Mouse (Mus musculus) C2C12 (cell line): ENCODE results near the gene Olfr18. TPM values are rescaled to one million over a fixed set of nuclear protein-coding genes. Genes with fewer than 3 reads are reported as not detected.

Experiments used
- H3K27me3 ChIP-seq: one replicate; pipeline ENCODE4 v1.6.1; 2011; ENCODE audit not compliant: control insufficient read depth, insufficient read depth, insufficient read length
- H3K36me3 ChIP-seq: one replicate; pipeline ENCODE4 v1.6.1; 2011; ENCODE audit not compliant: control insufficient read depth, insufficient read depth
- H3K4me3 ChIP-seq: one replicate; pipeline ENCODE4 v1.5.1; 2011; ENCODE audit warnings: mild to moderate bottlenecking, control low read depth; ENCODE audit not compliant: poor library complexity, insufficient read depth, severe bottlenecking
- H3K79me2 ChIP-seq: one replicate; pipeline ENCODE4 v1.6.1; 2011; ENCODE audit not compliant: control insufficient read depth, insufficient read depth
- H3K79me3 ChIP-seq: one replicate; pipeline ENCODE4 v1.6.1; 2011; ENCODE audit warnings: low read depth, control low read depth
- H3ac ChIP-seq: one replicate; pipeline ENCODE3; 2011; ENCODE audit warnings: low read depth; ENCODE audit not compliant: control insufficient read depth, insufficient read length
- CEBPB ChIP-seq: IDR thresholded peaks from one replicate; pipeline ENCODE4 v1.6.1; 2011; ENCODE audit warnings: low read depth, mild to moderate bottlenecking, control low read depth, moderate library complexity
- CTCF ChIP-seq: IDR thresholded peaks from one replicate; pipeline ENCODE4 v1.5.1; 2011; ENCODE audit not compliant: control insufficient read depth, insufficient read depth, insufficient read length
- FOSL1 ChIP-seq: IDR thresholded peaks from one replicate; pipeline ENCODE4 v1.8.0; 2011; ENCODE audit warnings: mild to moderate bottlenecking, low read length; ENCODE audit not compliant: poor library complexity, insufficient read depth, severe bottlenecking
- MAX ChIP-seq: IDR thresholded peaks from one replicate; pipeline ENCODE4 v1.6.1; 2011; ENCODE audit warnings: mild to moderate bottlenecking, control low read depth
- MYOD1 ChIP-seq: IDR thresholded peaks from one replicate; pipeline ENCODE4 v1.6.1; 2011; ENCODE audit warnings: low read depth; ENCODE audit not compliant: control insufficient read depth, insufficient read length
- MYOG ChIP-seq: IDR thresholded peaks from one replicate; pipeline ENCODE4 v1.6.1; 2011; ENCODE audit not compliant: control insufficient read depth, insufficient read length; ENCODE audit errors: extremely low read depth
- USF1 ChIP-seq: IDR thresholded peaks from one replicate; pipeline ENCODE4 v1.6.1; 2011; ENCODE audit warnings: low read depth, mild to moderate bottlenecking, control low read depth, moderate library complexity
- long read RNA-seq, 2 experiments: library from polyadenylated mRNA; unstranded; transcript quantifications; one replicate each; pipeline ENCODE4 v2.0.0; 2019 to 2020
- polyA plus RNA-seq: library from polyadenylated mRNA; unstranded; fragments of >200 nt; fragmentation: generic; extraction: Trizol; gene quantifications from one replicate; pipeline ENCODE4 v1.2.1, GENCODE M21; 2012; ENCODE audit warnings: missing spikeins

The Olfr18 gene
- polyA plus RNA-seq, result not detected
- long read RNA-seq, experiment 1, result 0 reads
- long read RNA-seq, experiment 2, result 0 reads

- Histone ChIP-seq H3K27me3 (no peaks in the 10 kb centered on the region), H3K36me3 (no peaks in the 10 kb centered on the region), H3K79me2 (no peaks in the 10 kb centered on the region), H3K4me3 (no peak within 1 kb of the TSS), H3ac (no peak within 1 kb of the TSS), H3K79me3 (no peaks in the 10 kb centered on the region)
- TF ChIP-seq USF1, result no peak
- no peak for TF ChIP-seq FOSL1
- no peak for TF ChIP-seq CEBPB
- no peak for TF ChIP-seq MAX
- TF ChIP-seq MYOG, result no peak
- no peak for TF ChIP-seq CTCF
- no peak for TF ChIP-seq MYOD1
Observed at GRCm38 (mm10) chr9:20335994-20336393, at the start of gene Olfr18. Gene Olfr18 (minus strand): TSS chr9:20336094.

- H3K4me3 ChIP-seq, result peak overlapping the region; percentile 51
- TF ChIP-seq MYOG (no peak), USF1 (no peak), CEBPB (no peak), MYOD1 (no peak), MAX (no peak), CTCF (no peak), FOSL1 (no peak)
Observed at GRCm38 (mm10) chr9:20385343-20385703, 49.4 kb upstream of the Olfr18 start.

GRCm38 (mm10) chr9:20384532-20385342 lies 48.8 kb upstream of the Olfr18 start, which contains the start of gene Zfp560:
Gene Zfp560 (minus strand): TSS chr9:20385177.
- no peaks in the 10 kb centered on the region for H3K36me3 ChIP-seq
- peak within 1 kb of the TSS; percentile 56 for H3ac ChIP-seq
- H3K79me2 ChIP-seq, result peaks cover 40% of the 10 kb centered on the region
- TF ChIP-seq CTCF (peak; percentile 1), MYOD1 (no peak)
- H3K4me3 ChIP-seq, result peak within 1 kb of the TSS; percentile 51
- H3K27me3 ChIP-seq, result no peaks in the 10 kb centered on the region
- H3K79me3 ChIP-seq, result peaks cover 20% of the 10 kb centered on the region

More at GRCm38 (mm10) chr9:20385343-20385703, 49.4 kb upstream of the Olfr18 start:
- no peaks in the 10 kb centered on the region for H3K27me3 ChIP-seq
- no peaks in the 10 kb centered on the region for H3K36me3 ChIP-seq
- peaks cover 40% of the 10 kb centered on the region for H3K79me2 ChIP-seq
- H3ac ChIP-seq, result peak overlapping the region; percentile 56
- H3K79me3 ChIP-seq, result peaks cover 17% of the 10 kb centered on the region

GRCm38 (mm10) chr9:20383659-20384058 lies 47.8 kb upstream of the Olfr18 start:
- no peak overlapping the region for H3K4me3 ChIP-seq
- H3ac ChIP-seq, result no peak overlapping the region
- no peak for TF ChIP-seq MAX
- H3K79me2 ChIP-seq, result peaks cover 40% of the 10 kb centered on the region
- H3K27me3 ChIP-seq, result no peaks in the 10 kb centered on the region
- no peaks in the 10 kb centered on the region for H3K36me3 ChIP-seq
- peaks cover 20% of the 10 kb centered on the region for H3K79me3 ChIP-seq

GRCm38 (mm10) chr9:20374712-20375111 lies 38.8 kb upstream of the Olfr18 start:
- Histone ChIP-seq H3K36me3 (no peaks in the 10 kb centered on the region), H3ac (no peak overlapping the region), H3K79me2 (no peaks in the 10 kb centered on the region), H3K27me3 (no peaks in the 10 kb centered on the region), H3K4me3 (no peak overlapping the region), H3K79me3 (peaks cover 2% of the 10 kb centered on the region)
- TF ChIP-seq FOSL1 (no peak), USF1 (no peak), CTCF (no peak), MYOD1 (no peak), MYOG (no peak), CEBPB (no peak), MAX (no peak)

GRCm38 (mm10) chr9:20367311-20367710 lies 31.4 kb upstream of the Olfr18 start:
- Histone ChIP-seq H3K79me3 (peaks cover 1% of the 10 kb centered on the region), H3K79me2 (no peaks in the 10 kb centered on the region), H3K4me3 (no peak overlapping the region), H3ac (no peak overlapping the region), H3K27me3 (no peaks in the 10 kb centered on the region), H3K36me3 (no peaks in the 10 kb centered on the region)
- TF ChIP-seq CTCF, result no peak
- TF ChIP-seq FOSL1, result no peak
